Mouse (Mus musculus): ENCODE data around the gene Cxcr2.

DNA sequence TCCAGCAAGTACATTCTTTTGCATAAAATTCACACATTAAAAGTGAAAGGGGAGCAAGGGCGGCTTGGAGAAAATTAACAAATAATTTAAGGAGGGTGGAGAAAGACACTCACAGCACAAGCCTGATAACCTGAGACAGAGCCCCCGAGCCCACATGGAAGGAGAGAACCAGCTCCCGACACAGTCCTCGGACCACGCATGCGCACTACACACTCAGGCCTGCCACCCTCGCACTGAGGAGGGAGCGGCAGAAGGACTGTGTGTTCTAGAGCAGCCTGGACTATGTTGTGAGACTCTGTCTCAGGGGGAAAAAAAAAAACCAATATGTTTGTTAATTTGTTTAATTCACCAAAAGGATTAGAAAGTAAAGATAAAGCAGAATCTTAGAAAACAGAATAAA, 12.0 kb upstream of the Cxcr2 start:
- TF ChIP-seq CTCF (conservative IDR thresholded peaks at IDR 0.05; ENCODE audit: low read length) = no peak
- TF ChIP-seq NANOG (IDR thresholded peaks at IDR 0.05; ENCODE audit: borderline replicate concordance, low read length) = no peak

All from E14TG2a.4 (cell line).